Mouse (Mus musculus): Measurements from ENCODE around the gene Gng7. TPM values are rescaled to one million over a fixed set of nuclear protein-coding genes. Genes with fewer than 3 reads are reported as not detected.
A peak's percentile ranks its signal among the peaks of the same experiment; 100 is the strongest.

Gng7 gene
- polyA plus RNA-seq, 1 experiment = 3.0 TPM

GRCm38 (mm10) chr10:80942919-80943318 is 71.8 kb downstream of the Gng7 start:
- Histone ChIP-seq H3K4me3 (replicated peaks; ENCODE audit: extremely low read depth, low read depth, low read length) (no peak overlapping the region), H3K4me1 (ENCODE audit: control insufficient read depth, insufficient read depth, low read length) (peaks cover 40% of the 10 kb centered on the region)
- TF ChIP-seq CTCF (IDR thresholded peaks at IDR 0.05; ENCODE audit: insufficient read depth, low read length) = no peak
- DNase-seq = no peak
- WGBS = 61% methylated on average over 8 of the region's 8 CpGs

GRCm38 (mm10) chr10:80940988-80941347 is 73.8 kb downstream of the Gng7 start:
- no peak for DNase-seq
- Histone ChIP-seq H3K4me1 (ENCODE audit: control insufficient read depth, insufficient read depth, low read length) (peaks cover 43% of the 10 kb centered on the region), H3K4me3 (replicated peaks; ENCODE audit: extremely low read depth, low read depth, low read length) (no peak overlapping the region)
- TF ChIP-seq POLR2A (IDR thresholded peaks at IDR 0.05; ENCODE audit: borderline replicate concordance, extremely low read depth, low read depth, low read length) (peak; percentile 9; the same call in 1 of the 2 replicates), CTCF (IDR thresholded peaks at IDR 0.05; ENCODE audit: insufficient read depth, low read length) (no peak)
- 2% methylated on average over 2 of the region's 2 CpGs for WGBS

- peaks cover 45% of the 10 kb centered on the region for H3K4me1 ChIP-seq (ENCODE audit: control insufficient read depth, insufficient read depth, low read length)
- TF ChIP-seq POLR2A (IDR thresholded peaks at IDR 0.05; ENCODE audit: borderline replicate concordance, extremely low read depth, low read depth, low read length) (peak; percentile 49; the same call in 1 of the 2 replicates), CTCF (IDR thresholded peaks at IDR 0.05; ENCODE audit: insufficient read depth, low read length) (no peak)
- 13% methylated on average over 8 of the region's 8 CpGs for WGBS
- peak; percentile 59 for DNase-seq
- H3K4me3 ChIP-seq (replicated peaks; ENCODE audit: extremely low read depth, low read depth, low read length) = no peak overlapping the region
These were observed 74.3 kb downstream of the Gng7 start for GRCm38 (mm10) chr10:80940320-80940987.

GRCm38 (mm10) chr10:80939671-80940070 is 75.1 kb downstream of the Gng7 start:
- peak overlapping the region; percentile 13 for H3K4me3 ChIP-seq (replicated peaks; ENCODE audit: extremely low read depth, low read depth, low read length)
- 2% methylated on average over 28 of the region's 28 CpGs for WGBS
- TF ChIP-seq CTCF (IDR thresholded peaks at IDR 0.05; ENCODE audit: insufficient read depth, low read length) (no peak), POLR2A (IDR thresholded peaks at IDR 0.05; ENCODE audit: borderline replicate concordance, extremely low read depth, low read depth, low read length) (peak; percentile 69; the same call in 1 of the 2 replicates)
- DNase-seq = peak; percentile 86
- H3K4me1 ChIP-seq (ENCODE audit: control insufficient read depth, insufficient read depth, low read length) = peaks cover 45% of the 10 kb centered on the region

GRCm38 (mm10) chr10:80938831-80939550 is 75.8 kb downstream of the Gng7 start:
- peaks cover 47% of the 10 kb centered on the region for H3K4me1 ChIP-seq (ENCODE audit: control insufficient read depth, insufficient read depth, low read length)

GRCm38 (mm10) chr10:80937646-80938045 is 77.1 kb downstream of the Gng7 start:
- WGBS = 22% methylated on average over 8 of the region's 8 CpGs
- TF ChIP-seq CTCF (IDR thresholded peaks at IDR 0.05; ENCODE audit: insufficient read depth, low read length) (no peak), POLR2A (IDR thresholded peaks at IDR 0.05; ENCODE audit: borderline replicate concordance, extremely low read depth, low read depth, low read length) (no peak)
- Histone ChIP-seq H3K4me1 (ENCODE audit: control insufficient read depth, insufficient read depth, low read length) (peaks cover 57% of the 10 kb centered on the region), H3K4me3 (replicated peaks; ENCODE audit: extremely low read depth, low read depth, low read length) (no peak overlapping the region)
- DNase-seq = peak; percentile 84

More at GRCm38 (mm10) chr10:80938831-80939550, 75.8 kb downstream of the Gng7 start:
- WGBS = 23% methylated on average over 15 of the region's 15 CpGs
- no peak overlapping the region for H3K4me3 ChIP-seq (replicated peaks; ENCODE audit: extremely low read depth, low read depth, low read length)
- DNase-seq = no peak
- no peak for TF ChIP-seq CTCF (IDR thresholded peaks at IDR 0.05; ENCODE audit: insufficient read depth, low read length)
- no peak for TF ChIP-seq POLR2A (IDR thresholded peaks at IDR 0.05; ENCODE audit: borderline replicate concordance, extremely low read depth, low read depth, low read length)

GRCm38 (mm10) chr10:80936810-80937164 is 78.0 kb downstream of the Gng7 start:
- Histone ChIP-seq H3K4me1 (ENCODE audit: control insufficient read depth, insufficient read depth, low read length) (peaks cover 63% of the 10 kb centered on the region), H3K4me3 (replicated peaks; ENCODE audit: extremely low read depth, low read depth, low read length) (peak overlapping the region; percentile 35)
- TF ChIP-seq POLR2A (IDR thresholded peaks at IDR 0.05; ENCODE audit: borderline replicate concordance, extremely low read depth, low read depth, low read length) = no peak
- no peak for TF ChIP-seq CTCF (IDR thresholded peaks at IDR 0.05; ENCODE audit: insufficient read depth, low read length)
- 13% methylated on average over 6 of the region's 6 CpGs for WGBS
- no peak for DNase-seq

- peak; percentile 73 for DNase-seq
- TF ChIP-seq POLR2A (IDR thresholded peaks at IDR 0.05; ENCODE audit: borderline replicate concordance, extremely low read depth, low read depth, low read length) = no peak
- TF ChIP-seq CTCF (IDR thresholded peaks at IDR 0.05; ENCODE audit: insufficient read depth, low read length) = no peak
These were observed 78.5 kb downstream of the Gng7 start for GRCm38 (mm10) chr10:80936135-80936809.

GRCm38 (mm10) chr10:80935698-80936097 is 79.0 kb downstream of the Gng7 start:
- no peak for TF ChIP-seq POLR2A (IDR thresholded peaks at IDR 0.05; ENCODE audit: borderline replicate concordance, extremely low read depth, low read depth, low read length)
- no peak for TF ChIP-seq CTCF (IDR thresholded peaks at IDR 0.05; ENCODE audit: insufficient read depth, low read length)
- DNase-seq = no peak
- Histone ChIP-seq H3K4me1 (ENCODE audit: control insufficient read depth, insufficient read depth, low read length) (peaks cover 59% of the 10 kb centered on the region), H3K4me3 (replicated peaks; ENCODE audit: extremely low read depth, low read depth, low read length) (no peak overlapping the region)
- WGBS = 13% methylated on average over 17 of the region's 17 CpGs

More at GRCm38 (mm10) chr10:80936135-80936809, 78.5 kb downstream of the Gng7 start:
- Histone ChIP-seq H3K4me3 (replicated peaks; ENCODE audit: extremely low read depth, low read depth, low read length) (peak overlapping the region; percentile 35), H3K4me1 (ENCODE audit: control insufficient read depth, insufficient read depth, low read length) (peaks cover 64% of the 10 kb centered on the region)
- 3% methylated on average over 37 of the region's 37 CpGs for WGBS
